In genomic region chr14:46441696-46442095, GRCm38 (mm10) we compare ENCODE assay signal across 19 mouse cellular contexts. TPM values are rescaled to one million over a fixed set of nuclear protein-coding genes. Genes with fewer than 3 reads are reported as not detected.
"Had no signal": no experiment of that assay in that cellular context is flagged by ENCODE, and none has a peak within 500 bp of the region (broad histone marks: within the 10 kb centered on the region; RNA-seq: fewer than 3 reads in every experiment).

No protein-coding gene starts in this region.

- H3K9ac ChIP-seq: limb, embryonic 12.5 days; liver, embryonic 13.5 days; liver, postnatal 0 days; midbrain, embryonic 15.5 days; neural tube, embryonic 12.5 days had no signal

- H3K4me1 ChIP-seq: liver, embryonic 13.5 days; megakaryocyte, embryonic 14.5 days; midbrain, embryonic 15.5 days had no signal

- H3K4me2 ChIP-seq: limb, embryonic 12.5 days; liver, embryonic 13.5 days; midbrain, embryonic 11.5 days; midbrain, embryonic 15.5 days; neural tube, embryonic 12.5 days had no signal

- ATAC-seq: intestine, embryonic 16.5 days; liver, postnatal 0 days; midbrain, embryonic 15.5 days had no signal

- H3K27ac ChIP-seq: layer of hippocampus, adult 2 months; limb, embryonic 12.5 days; liver, embryonic 13.5 days; midbrain, embryonic 15.5 days; neural tube, embryonic 12.5 days had no signal

- H3K27me3 ChIP-seq: liver, embryonic 13.5 days; megakaryocyte, embryonic 14.5 days; midbrain, embryonic 15.5 days; neural tube, embryonic 12.5 days had no signal

- DNase-seq: kidney, adult 8-10 months; kidney, postnatal 36 days; liver; liver, embryonic 13.5 days; liver, postnatal 0 days; retina, postnatal 1 day; right cerebral cortex, postnatal 4 days; spleen, adult 18-20 months; thymus, adult 18-20 months; thymus, postnatal 14 days had no signal

- H3K36me3 ChIP-seq: limb, embryonic 12.5 days; liver, embryonic 13.5 days; midbrain, embryonic 15.5 days; neural tube, embryonic 12.5 days had no signal

- H3K4me3 ChIP-seq: layer of hippocampus, adult 2 months; limb, embryonic 12.5 days; liver, embryonic 13.5 days; megakaryocyte, embryonic 14.5 days; midbrain, embryonic 15.5 days; neural tube, embryonic 12.5 days had no signal

- H3K9me3 ChIP-seq: limb, embryonic 12.5 days; liver, embryonic 13.5 days; megakaryocyte, embryonic 14.5 days; midbrain, embryonic 15.5 days; neural tube, embryonic 12.5 days had no signal

RNA-seq across cellular contexts. Expression of gene Bmp4, which starts 51.2 kb away (rescaled TPM):
- total RNA-seq: monocyte, adult 5-6 weeks; neutrophil, adult 5-6 weeks had no signal
